Mouse (Mus musculus) midbrain, postnatal 0 days (tissue): Measurements from ENCODE around the gene Gm21760. TPM values are rescaled to one million over a fixed set of nuclear protein-coding genes. Genes with fewer than 3 reads are reported as not detected.
"Not testable (repeated sequence)": the region's sequence is repeated elsewhere in the genome, so short reads cannot be mapped to it uniquely, and the experiment has no call there.

Experiments used
- ATAC-seq: fragments of 200-750 bp; cut with Nextera tagmentation; 2 replicates; pipeline ENCODE4 v1.8.0; 2017; ENCODE audit warnings: moderate number of reproducible peaks, mild to moderate bottlenecking, moderate TSS enrichment, moderate library complexity; ENCODE audit not compliant: low FRiP score
- DNase-seq: peaks from one replicate; pipeline ENCODE4 v3.0.0-alpha.2; 2015; ENCODE audit warnings: low spot score
- H3K27ac ChIP-seq: fragments of 300-500 bp; sonication (generic); 2 replicates; pipeline ENCODE4 v1.5.1; 2014; ENCODE audit warnings: low read depth, mild to moderate bottlenecking, low read length, mixed read lengths
- H3K27me3 ChIP-seq: fragments of 300-500 bp; sonication (generic); 2 replicates; pipeline ENCODE4 v1.6.1; 2014; ENCODE audit warnings: low read length, control low read depth, mixed read lengths; ENCODE audit not compliant: insufficient read depth
- H3K36me3 ChIP-seq: fragments of 300-500 bp; sonication (generic); 2 replicates; pipeline ENCODE4 v1.6.1; 2014; ENCODE audit warnings: low read length, control low read depth, mixed read lengths; ENCODE audit not compliant: insufficient read depth
- H3K4me1 ChIP-seq: fragments of 300-500 bp; sonication (generic); 2 replicates; pipeline ENCODE4 v1.6.1; 2014; ENCODE audit warnings: mild to moderate bottlenecking, control low read depth, antibody characterized with exemption, low read length, mixed read lengths; ENCODE audit not compliant: insufficient read depth
- H3K4me2 ChIP-seq: fragments of 300-500 bp; sonication (generic); 2 replicates; pipeline ENCODE4 v1.6.1; 2014; ENCODE audit warnings: low read depth, mild to moderate bottlenecking, low read length, mixed read lengths; ENCODE audit not compliant: poor library complexity, severe bottlenecking
- H3K4me3 ChIP-seq: fragments of 300-500 bp; sonication (generic); 2 replicates; pipeline ENCODE4 v1.5.1; 2014; ENCODE audit warnings: low read depth, mild to moderate bottlenecking, low read length, moderate library complexity
- H3K9ac ChIP-seq: fragments of 300-500 bp; sonication (generic); replicated peaks from 2 replicates; pipeline ENCODE4 v1.6.1; 2014; ENCODE audit warnings: mild to moderate bottlenecking, low read length, moderate library complexity, mixed read lengths; ENCODE audit not compliant: poor library complexity, severe bottlenecking
- H3K9me3 ChIP-seq: fragments of 300-500 bp; sonication (generic); 2 replicates; pipeline ENCODE4 v1.6.1; 2016; ENCODE audit warnings: low read length, control low read depth
- WGBS: fragments of 180-500 bp; shearing (Covaris S2); extraction: QIAGEN DNeasy Blood & Tissue Kit; methylation state at CpG from one replicate; pipeline ENCODE4 v1.1.7; 2014; 5-methylcytosine and 5-hydroxymethylcytosine counted together
- polyA plus RNA-seq: library from polyadenylated mRNA; unstranded; fragments of >200 nt; fragmentation: Nextera tagmentation; extraction: Ambion mirVana; gene quantifications from 2 replicates; pipeline ENCODE4 v1.2.1, GENCODE M21; 2015
- total RNA-seq: library from RNA; depleted of rRNA; stranded (reverse); fragments of >200 nt; gene quantifications from 2 replicates; pipeline ENCODE4 v1.2.3, GENCODE M21; 2014; rRNA removed

The Gm21760 gene
- total RNA-seq (not detected in 2 replicates), polyA plus RNA-seq (not detected in 2 replicates)

GRCm38 (mm10) chrY:80133479-80133878 is at the start of gene Gm21760:
TSS of gene Gm21760 (plus strand) at chrY:80133779.
- not testable (repeated sequence) for H3K36me3 ChIP-seq, ATAC-seq
- no CpG with 5 or more reads among the region's 6 CpGs for WGBS

More at GRCm38 (mm10) chrY:80133479-80133878, at the start of gene Gm21760:
- DNase-seq, H3K27ac ChIP-seq, H3K4me1 ChIP-seq, H3K9me3 ChIP-seq, H3K4me2 ChIP-seq, H3K4me3 ChIP-seq, H3K27me3 ChIP-seq, H3K9ac ChIP-seq: not testable (repeated sequence)
